Mouse (Mus musculus): ENCODE results near the gene Ahcyl1.
A peak's percentile ranks its signal among the peaks of the same experiment; 100 is the strongest.

Ahcyl1 gene

DNA sequence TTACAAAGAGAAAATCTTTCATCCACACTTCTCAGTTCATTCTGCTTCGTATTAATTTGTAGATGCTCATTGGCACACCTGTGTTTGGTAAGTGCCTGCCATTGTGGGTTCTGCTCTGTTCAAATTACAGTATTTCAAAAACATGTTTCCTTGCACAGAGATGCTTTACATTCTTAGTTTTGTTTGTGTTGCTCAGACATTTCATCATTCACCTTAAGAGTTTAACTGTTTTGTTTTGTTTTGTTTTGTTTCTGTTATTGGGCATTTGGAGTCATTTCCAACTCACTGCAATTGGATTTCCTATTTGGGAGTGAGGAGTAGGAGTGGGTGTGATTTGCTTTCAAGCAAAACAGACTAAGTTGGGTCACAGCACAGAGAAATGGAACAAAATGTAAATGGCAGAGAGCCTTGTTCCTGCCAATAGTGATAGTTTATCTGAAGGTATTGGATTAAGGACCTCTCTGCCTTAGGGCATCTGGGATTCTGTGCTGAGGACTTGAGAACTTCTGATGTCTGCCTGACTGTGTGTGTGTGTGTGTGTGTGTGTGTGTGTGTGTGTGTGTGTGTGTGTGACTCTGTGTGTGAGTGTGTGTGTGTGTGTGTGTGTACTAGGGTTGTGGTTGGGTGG is 5.5 kb upstream of the Ahcyl1 start:
- DNase-seq: no peak

- DNase-seq: no peak
These were observed 4.3 kb upstream of the Ahcyl1 start for GRCm38 (mm10) chr3:107700625-107701024.

DNA sequence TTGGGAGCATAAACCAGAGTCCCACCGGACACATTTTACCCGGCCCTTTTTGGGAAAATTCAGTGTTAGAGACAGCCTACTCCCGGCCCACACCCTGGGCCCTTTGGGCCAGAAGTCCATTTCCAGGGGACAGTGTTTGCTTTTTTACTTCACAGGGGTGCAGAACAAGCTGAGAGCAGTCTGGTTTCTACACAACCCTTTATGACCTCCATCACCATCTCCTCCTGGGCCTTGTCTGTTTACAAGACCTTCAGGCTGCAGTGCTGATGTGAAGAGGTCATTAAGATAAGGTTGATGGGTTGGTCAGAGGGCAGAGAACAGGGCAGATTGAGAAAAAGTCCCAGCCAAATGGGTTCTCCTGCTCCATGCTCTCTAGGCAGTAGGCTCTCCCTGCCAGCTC is 550 bp upstream of the Ahcyl1 start:
- DNase-seq: no peak

GRCm38 (mm10) chr3:107695219-107695947 is 977 bp downstream of the Ahcyl1 start:
- peak; percentile 27 for DNase-seq

GRCm38 (mm10) chr3:107694256-107694900 is 2.0 kb downstream of the Ahcyl1 start:
- no peak for DNase-seq

DNA sequence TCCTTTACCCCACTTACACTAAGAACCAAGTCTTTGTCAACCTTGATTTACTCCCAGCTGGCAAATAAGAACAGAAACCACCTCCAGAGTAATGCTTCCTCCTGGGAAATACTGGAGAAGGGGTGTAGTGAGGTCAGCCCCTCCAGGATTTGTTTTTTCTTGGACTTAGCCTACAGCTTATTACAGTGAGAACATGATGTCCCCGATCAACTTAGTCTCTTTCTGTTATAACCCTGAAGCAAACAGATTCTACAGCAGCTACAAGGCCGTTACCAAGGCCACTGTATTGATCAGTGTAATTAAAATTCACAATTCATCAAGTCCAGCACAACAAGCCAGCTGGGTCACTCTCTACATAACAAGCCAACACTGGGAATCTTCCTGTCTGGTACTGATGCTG is 6.0 kb downstream of the Ahcyl1 start:
- DNase-seq: peak; percentile 32

GRCm38 (mm10) chr3:107689245-107689644 is 7.1 kb downstream of the Ahcyl1 start:
- no peak for DNase-seq

DNA sequence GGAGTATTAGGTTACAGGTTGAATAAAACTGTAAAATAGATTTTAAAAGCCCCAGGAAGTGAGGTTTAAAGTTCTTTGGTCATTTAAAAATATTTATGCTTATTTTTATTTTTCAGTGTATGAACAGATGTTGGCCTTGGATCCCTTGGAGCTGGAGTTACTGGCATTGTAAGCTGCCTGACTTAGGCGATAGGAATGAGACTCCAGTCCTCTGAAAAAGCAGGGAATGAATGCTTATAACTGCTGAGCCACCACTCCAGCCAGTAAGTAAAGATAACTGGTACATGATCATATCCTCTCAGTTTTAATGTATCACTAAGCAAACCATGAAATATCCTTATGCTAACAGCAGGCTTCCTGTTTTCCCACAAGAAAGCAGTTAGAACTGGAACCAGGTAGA is 8.1 kb downstream of the Ahcyl1 start:
- DNase-seq: no peak

DNA sequence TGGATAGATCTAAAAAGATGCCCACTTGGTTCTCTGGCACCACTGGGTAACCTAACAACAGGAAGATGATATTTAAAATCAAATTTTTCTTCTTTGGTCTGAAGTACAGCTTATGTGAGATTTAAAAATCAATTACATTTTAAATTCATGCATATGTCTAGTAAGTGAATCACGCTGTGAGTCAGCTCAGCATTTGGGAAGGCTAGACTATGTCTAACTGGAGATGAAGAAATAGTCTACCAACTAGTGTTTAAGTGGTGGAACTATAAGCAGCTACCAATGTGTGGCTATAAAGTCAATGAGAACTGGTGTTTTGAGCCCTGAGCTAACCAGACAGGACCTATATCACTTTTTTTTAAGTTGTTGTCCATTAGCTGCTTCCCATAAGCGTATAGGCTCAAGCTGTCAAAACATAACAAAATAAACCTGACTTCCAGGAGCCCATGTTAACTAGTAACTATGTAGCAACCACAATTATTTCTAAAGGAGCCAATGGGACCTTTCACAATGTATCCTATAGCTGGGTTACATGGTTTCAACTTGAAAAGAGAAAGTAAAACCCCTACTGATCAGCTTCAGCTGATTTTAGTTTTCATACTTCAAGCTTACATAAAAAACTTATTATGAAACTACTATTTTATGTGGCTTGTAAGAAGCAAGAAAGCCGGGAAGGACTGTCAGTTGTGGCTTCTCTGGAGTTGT is 9.9 kb downstream of the Ahcyl1 start:
- DNase-seq: no peak

- no peak for DNase-seq
These were observed 10.7 kb downstream of the Ahcyl1 start for GRCm38 (mm10) chr3:107685652-107686051.

DNA sequence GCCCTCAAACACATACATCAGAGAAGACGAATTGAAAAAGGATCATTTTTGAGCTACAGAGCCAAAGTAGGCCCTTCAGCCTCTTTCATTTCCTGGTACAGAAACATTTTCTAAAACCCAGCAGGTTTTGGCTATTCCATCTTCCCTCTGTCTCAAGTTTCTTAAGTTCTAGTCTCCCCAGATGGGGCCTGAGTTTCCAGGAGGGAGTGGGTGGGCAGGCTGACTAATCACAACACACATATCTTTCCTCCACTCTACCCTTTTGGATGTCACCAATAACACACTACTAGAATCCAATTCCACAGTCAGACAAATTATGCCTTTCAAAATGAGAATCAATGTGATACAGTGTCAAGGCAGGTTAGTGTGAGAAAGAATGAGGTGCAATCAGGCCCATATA is 12.8 kb downstream of the Ahcyl1 start:
- DNase-seq: no peak

GRCm38 (mm10) chr3:107680790-107681576 is 15.4 kb downstream of the Ahcyl1 start:
- DNase-seq: peak; percentile 54

- no peak for DNase-seq
These were observed 24.9 kb downstream of the Ahcyl1 start for GRCm38 (mm10) chr3:107671509-107671908.

DNA sequence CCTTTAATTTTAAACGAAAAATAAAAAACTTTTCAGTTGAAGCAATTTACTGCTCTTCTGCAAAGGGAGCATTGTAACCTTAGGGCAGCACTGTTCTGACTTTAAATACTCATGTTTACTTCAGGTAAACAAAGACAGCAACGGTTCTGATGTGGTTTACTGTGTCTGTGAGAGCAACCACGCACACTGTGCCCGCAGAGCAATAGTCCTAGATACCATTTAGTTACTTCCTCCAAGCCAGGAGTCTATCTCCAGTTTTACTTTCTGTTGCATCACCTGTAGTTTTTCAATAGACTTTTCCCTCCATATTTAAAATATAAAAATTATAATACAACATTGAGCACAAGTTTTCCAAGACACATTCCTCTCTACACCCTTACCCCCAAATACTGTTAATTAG is 25.9 kb downstream of the Ahcyl1 start:
- no peak for DNase-seq

GRCm38 (mm10) chr3:107668786-107669185 is 27.6 kb downstream of the Ahcyl1 start:
- DNase-seq: no peak

- no peak for DNase-seq
These were observed 28.9 kb downstream of the Ahcyl1 start for GRCm38 (mm10) chr3:107667426-107667825.

DNA sequence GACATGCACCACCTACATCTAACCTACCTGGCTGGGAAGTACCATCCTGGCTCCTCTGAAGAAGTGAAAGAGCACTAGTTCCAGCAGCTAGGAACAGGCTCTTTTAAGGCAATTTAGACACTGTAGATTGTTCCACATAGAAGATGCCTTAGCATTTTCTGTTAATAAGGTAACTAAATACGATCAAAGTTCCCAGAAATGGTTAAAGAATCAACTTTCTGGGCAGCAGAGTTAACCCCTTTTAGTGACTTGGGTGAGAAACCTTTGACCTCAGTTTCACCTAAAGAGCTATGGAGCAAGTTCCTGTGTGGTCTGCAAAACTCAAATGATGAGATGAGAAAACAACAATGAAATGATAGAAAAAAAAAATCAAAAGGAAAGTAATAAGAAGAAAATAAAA is 31.7 kb downstream of the Ahcyl1 start:
- DNase-seq: no peak

DNA sequence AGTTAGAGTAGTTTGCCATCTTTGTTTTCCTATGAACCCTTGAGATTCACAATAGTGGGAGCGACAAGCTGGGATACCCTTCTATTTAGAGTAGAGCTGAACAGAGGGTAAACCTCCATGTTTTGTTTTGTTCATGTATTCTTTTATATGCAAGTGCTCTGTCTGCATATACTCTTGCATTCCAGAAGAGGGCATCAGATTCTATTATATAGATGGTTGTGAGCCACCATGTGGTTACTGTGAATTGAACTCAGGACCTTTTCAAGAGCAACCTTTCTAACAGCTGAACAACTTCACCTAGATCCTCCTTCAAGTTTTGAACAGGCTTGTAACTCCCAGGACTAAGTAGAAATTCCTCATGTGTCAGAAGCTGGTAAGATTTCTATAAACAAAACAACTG is 37.4 kb downstream of the Ahcyl1 start:
- no peak for DNase-seq

GRCm38 (mm10) chr3:107656888-107657287 is 39.5 kb downstream of the Ahcyl1 start:
- no peak for DNase-seq

DNA sequence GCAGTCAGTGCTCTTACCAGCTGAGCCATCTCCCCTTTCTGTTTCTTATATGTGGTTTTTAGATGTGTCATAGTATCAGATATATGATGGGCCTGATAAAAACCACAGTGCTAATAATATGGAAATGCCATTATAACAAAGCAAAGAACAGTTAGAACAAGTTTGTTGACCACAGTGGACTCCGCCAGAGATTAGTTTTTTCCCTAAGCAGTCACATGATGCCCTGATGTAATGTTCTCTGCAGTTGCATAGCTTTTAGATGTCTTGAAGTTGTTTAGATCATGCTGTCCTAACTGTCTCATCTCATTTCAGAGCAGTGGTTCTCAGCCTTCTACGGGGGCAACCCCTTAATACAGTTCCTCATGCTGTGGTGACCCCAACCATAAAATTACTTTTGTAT is 40.2 kb downstream of the Ahcyl1 start:
- DNase-seq: no peak

DNA sequence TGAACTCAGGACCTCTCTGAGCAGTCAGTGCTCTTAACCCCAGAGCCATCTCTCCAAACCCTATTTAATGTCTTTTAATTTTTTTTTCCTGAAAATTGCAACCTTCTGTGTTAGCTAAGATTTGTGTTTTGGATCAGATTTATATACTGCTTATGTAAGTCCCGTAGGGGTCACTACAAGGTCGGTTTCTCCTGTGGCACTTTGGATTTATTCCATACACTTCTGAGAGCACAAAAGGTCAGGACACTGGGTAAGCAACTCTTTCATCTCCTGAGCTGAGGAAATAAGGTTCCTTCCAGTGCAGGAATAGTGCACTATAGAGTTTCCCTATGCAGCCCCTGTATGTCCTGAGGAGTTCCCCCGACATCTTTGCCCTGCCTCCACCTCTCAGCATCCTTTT is 40.9 kb downstream of the Ahcyl1 start:
- no peak for DNase-seq

DNA sequence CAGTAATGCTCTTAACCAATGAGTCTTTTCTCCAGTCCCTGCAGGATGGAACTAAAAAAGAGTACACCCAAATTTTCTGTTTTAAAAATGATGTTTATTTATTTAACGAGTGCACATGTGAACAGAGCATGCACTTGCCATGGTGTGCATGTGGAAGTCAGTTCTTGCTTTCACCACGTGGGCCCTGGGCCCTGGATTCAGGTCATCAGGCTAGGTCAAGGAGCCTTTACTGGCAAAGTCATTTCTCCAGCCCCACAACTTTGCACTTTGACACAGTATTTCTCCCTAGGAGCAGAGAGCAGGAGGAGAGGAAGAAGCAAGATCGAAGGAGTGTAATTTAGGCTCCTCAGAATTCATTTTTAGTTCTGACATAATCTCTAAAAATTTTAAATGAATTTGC is 41.5 kb downstream of the Ahcyl1 start:
- DNase-seq: no peak

- DNase-seq: no peak
These were observed 43.4 kb downstream of the Ahcyl1 start for GRCm38 (mm10) chr3:107652968-107653367.
